Mouse (Mus musculus) cerebellum, adult 2 months (tissue): ENCODE measurements at regions not wholly inside any gene's neighbourhood (a gene's known extent, or its start where the extent isn't known, plus 50 kb on each side); places are given as distances from the start of the nearest gene placed in this dataset.

Experiments
- CTCF ChIP-seq: fragments of 200-500 bp; IDR thresholded peaks from 2 replicates; pipeline ENCODE4 v1.5.1; 2011; ENCODE audit warnings: low read depth, mild to moderate bottlenecking, control low read depth, low read length, moderate library complexity, borderline replicate concordance; ENCODE audit not compliant: insufficient read depth
- POLR2A ChIP-seq: fragments of 200-500 bp; IDR thresholded peaks from 2 replicates; pipeline ENCODE4 v1.6.1; 2011; ENCODE audit warnings: low read length, control low read depth, borderline replicate concordance; ENCODE audit not compliant: insufficient read depth

DNA sequence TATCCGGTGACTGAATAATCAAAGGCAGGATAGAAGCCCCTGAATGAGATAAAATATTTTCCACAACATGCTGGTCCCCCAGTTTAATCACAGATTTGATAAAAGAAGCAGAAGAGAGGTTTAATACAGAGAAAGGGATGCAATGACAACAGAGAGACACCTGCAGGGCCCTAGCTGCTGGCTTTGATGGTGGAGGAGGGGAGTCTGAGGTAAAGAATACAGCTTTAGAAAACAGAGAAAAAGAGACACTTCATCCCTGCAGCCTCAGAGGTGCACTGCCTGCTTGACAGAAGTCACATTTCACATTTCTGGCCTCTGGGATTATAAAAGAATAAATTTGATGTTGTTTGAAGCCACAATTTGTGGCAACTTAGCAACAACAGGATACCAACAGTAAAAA lies 319.9 kb upstream of the Nectin3 start:
- TF ChIP-seq CTCF = no peak
- no peak for TF ChIP-seq POLR2A
